Mouse (Mus musculus): Measurements from ENCODE around the gene Gm17555. TPM values are rescaled to one million over a fixed set of nuclear protein-coding genes. Genes with fewer than 3 reads are reported as not detected.
"Not testable (repeated sequence)": the region's sequence is repeated elsewhere in the genome, so short reads cannot be mapped to it uniquely, and the experiment has no call there.

Gene Gm17555
- total RNA-seq (2012; rRNA removed), result not detected in 2 replicates
- not detected for polyA plus RNA-seq (2012; ENCODE audit: insufficient read depth in 1 of 2, insufficient read length in 2 of 2, low read depth in 1 of 2, low replicate concordance in 2 of 2, missing spikeins in 1 of 2)

DNA sequence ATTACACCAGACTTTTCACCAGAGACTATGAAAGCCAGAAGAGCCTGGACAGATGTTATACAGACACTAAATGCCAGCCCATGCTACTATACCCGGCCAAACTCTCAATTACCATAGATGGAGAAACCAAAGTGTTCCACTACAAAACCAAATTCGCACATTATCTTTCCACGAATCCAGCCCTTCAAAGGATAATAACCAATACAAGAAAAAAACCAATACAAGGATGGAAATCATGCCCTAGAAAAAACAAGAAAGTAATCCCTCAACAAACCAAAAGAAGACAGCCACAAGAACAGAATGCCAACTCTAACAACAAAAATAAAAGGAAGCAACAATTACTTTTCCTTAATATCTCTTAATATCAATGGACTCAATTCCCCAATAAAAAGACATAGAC lies at the start of gene Gm17555:
Gm17555 (plus strand) TSS at position 301 of the 400 bp plus-strand sequence.
- H3K27me3 ChIP-seq (ENCODE audit: control insufficient read depth in 1 of 2, insufficient read depth in 2 of 2, low read length in 2 of 2); H3K9me3 ChIP-seq (replicated peaks; ENCODE audit: insufficient read depth, low read length); H3K4me1 ChIP-seq (ENCODE audit: control insufficient read depth in 1 of 2, insufficient read depth in 2 of 2, low read length in 2 of 2); H3K4me3 ChIP-seq (ENCODE audit: control insufficient read depth in 1 of 2, insufficient read depth in 1 of 2, low read depth in 2 of 2, low read length in 2 of 2); H3K36me3 ChIP-seq (ENCODE audit: control insufficient read depth in 1 of 2, insufficient read depth in 2 of 2, low read length in 2 of 2); H3K79me2 ChIP-seq (ENCODE audit: control insufficient read depth, insufficient read depth, low read length, poor library complexity); DNase-seq (ENCODE audit: low read depth, low spot score); H3K27ac ChIP-seq (ENCODE audit: control insufficient read depth, low read depth, low read length); H3K9ac ChIP-seq (ENCODE audit: control insufficient read depth, low read depth, low read length, poor library complexity, severe bottlenecking): not testable (repeated sequence)

DNA sequence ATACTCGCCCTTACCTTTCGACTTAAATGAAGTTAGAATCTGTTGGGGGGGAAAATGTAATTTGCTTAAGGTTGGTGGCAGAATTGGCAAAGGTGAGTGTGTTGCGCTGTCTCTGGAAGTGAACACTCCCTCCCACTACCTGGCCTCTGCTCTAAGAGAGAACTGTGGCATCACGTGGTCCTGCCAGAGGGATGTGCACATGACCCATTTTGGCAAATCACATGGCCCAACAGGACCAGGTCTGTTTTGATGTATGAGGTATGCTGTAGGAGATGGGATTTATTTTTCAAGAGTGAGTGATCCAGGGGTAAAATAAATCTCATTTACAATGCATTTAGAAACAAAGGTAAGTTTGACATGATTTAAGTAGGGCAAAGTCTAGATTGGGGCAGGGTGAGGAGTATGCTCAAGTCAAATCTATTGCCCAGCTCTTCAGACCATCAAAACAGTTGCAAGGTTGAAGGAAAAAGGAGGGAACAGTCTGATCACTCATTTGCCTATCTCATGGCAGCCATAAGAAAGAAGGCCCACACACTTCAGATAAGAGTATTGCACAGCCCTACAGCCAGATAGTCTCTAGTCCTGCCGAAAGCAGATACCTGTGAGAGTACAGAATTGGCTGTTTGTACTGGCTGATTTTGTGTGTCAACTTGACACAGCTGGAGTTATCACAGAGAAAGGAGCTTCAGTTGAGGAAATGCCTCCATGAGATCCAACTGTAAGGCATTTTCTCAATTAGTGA lies 49.5 kb upstream of the Gm17555 start:
- Histone ChIP-seq H3K27ac (ENCODE audit: control insufficient read depth, low read depth, low read length) (no peak overlapping the region), H3K36me3 (ENCODE audit: control insufficient read depth in 1 of 2, insufficient read depth in 2 of 2, low read length in 2 of 2) (no peaks in the 10 kb centered on the region; a peak in 2 of 4 replicates)

More for the DNA sequence above, 49.5 kb upstream of the Gm17555 start:
- peak; percentile 68 for DNase-seq (ENCODE audit: low read depth, low spot score)
- Histone ChIP-seq H3K9me3 (replicated peaks; ENCODE audit: insufficient read depth, low read length) (no peaks in the 10 kb centered on the region), H3K79me2 (ENCODE audit: control insufficient read depth, insufficient read depth, low read length, poor library complexity) (no peaks in the 10 kb centered on the region), H3K4me1 (ENCODE audit: control insufficient read depth in 1 of 2, insufficient read depth in 2 of 2, low read length in 2 of 2) (peaks cover 3 to 4% of the 10 kb centered on the region in 2 experiments; a peak in 2 of 4 replicates), H3K4me3 (ENCODE audit: control insufficient read depth in 1 of 2, insufficient read depth in 1 of 2, low read depth in 2 of 2, low read length in 2 of 2) (no peak overlapping the region), H3K9ac (ENCODE audit: control insufficient read depth, low read depth, low read length, poor library complexity, severe bottlenecking) (no peak overlapping the region), H3K27me3 (ENCODE audit: control insufficient read depth in 1 of 2, insufficient read depth in 2 of 2, low read length in 2 of 2) (no peaks in the 10 kb centered on the region; a peak in 1 of 4 replicates)
- TF ChIP-seq CTCF (IDR thresholded peaks at IDR 0.05 in 2 of 3, conservative IDR thresholded peaks at IDR 0.05 in 1 of 3; ENCODE audit: control insufficient read depth in 1 of 3, insufficient read depth in 1 of 3, low read depth in 2 of 3, low read length in 3 of 3, poor library complexity in 1 of 3, severe bottlenecking in 1 of 3) (no peak), MXI1 (IDR thresholded peaks at IDR 0.05; ENCODE audit: low read depth, low read length) (no peak), USF1 (IDR thresholded peaks at IDR 0.05; ENCODE audit: low read depth, low read length) (no peak), ZC3H11A (IDR thresholded peaks at IDR 0.05; ENCODE audit: low read depth, low read length) (no peak), MYB (IDR thresholded peaks at IDR 0.05; ENCODE audit: low read depth, low read length) (peak; percentile 51), HCFC1 (IDR thresholded peaks at IDR 0.05; ENCODE audit: low read depth, low read length) (no peak), ZNF384 (IDR thresholded peaks at IDR 0.05; ENCODE audit: low read depth, low read length) (no peak), RAD21 (IDR thresholded peaks at IDR 0.05; ENCODE audit: low read depth, low read length) (no peak), MAX (IDR thresholded peaks at IDR 0.05; ENCODE audit: low read length) (peak; percentile 96), NRF1 (IDR thresholded peaks at IDR 0.05; ENCODE audit: insufficient read depth, low read depth, low read length, poor library complexity, severe bottlenecking) (no peak), TCF12 (IDR thresholded peaks at IDR 0.05; ENCODE audit: low read depth, low read length) (peak; percentile 92), POLR2AphosphoS5 (IDR thresholded peaks at IDR 0.05; ENCODE audit: borderline replicate concordance, low read depth, low read length) (no peak), EP300 (IDR thresholded peaks at IDR 0.05; ENCODE audit: low read depth in 1 of 2, low read length in 2 of 2) (peak; percentile 82 to 92), GATA1 (IDR thresholded peaks at IDR 0.05; ENCODE audit: low read depth, low read length) (peak; percentile 87), TAL1 (IDR thresholded peaks at IDR 0.05; ENCODE audit: low read length) (peak; percentile 66), CHD2 (IDR thresholded peaks at IDR 0.05; ENCODE audit: low read length) (no peak), ELF1 (IDR thresholded peaks at IDR 0.05; ENCODE audit: low read depth, low read length) (no peak), MYC (IDR thresholded peaks at IDR 0.05; ENCODE audit: low read depth, low read length) (0 out of 2 replicates have a peak, but pooled peaks have one; percentile 18), RCOR1 (IDR thresholded peaks at IDR 0.05; ENCODE audit: low read depth, low read length) (peak; percentile 11; the same call in 1 of the 2 replicates), MEF2A (IDR thresholded peaks at IDR 0.05; ENCODE audit: extremely low read depth, insufficient replicate concordance, low read depth, low read length, poor library complexity, severe bottlenecking) (no peak), ZKSCAN1 (IDR thresholded peaks at IDR 0.05; ENCODE audit: low read depth, low read length) (no peak), POLR2AphosphoS2 (IDR thresholded peaks at IDR 0.05; ENCODE audit: low read length) (no peak), BHLHE40 (IDR thresholded peaks at IDR 0.05; ENCODE audit: borderline replicate concordance, low read depth, low read length) (peak; percentile 49; the same call in 1 of the 2 replicates), POLR2A (IDR thresholded peaks at IDR 0.05; ENCODE audit: control insufficient read depth in 1 of 2, insufficient read depth in 1 of 2, low read depth in 1 of 2, low read length in 2 of 2, poor library complexity in 1 of 2) (no peak), KAT2A (conservative IDR thresholded peaks at IDR 0.05; ENCODE audit: low read depth, low read length) (no peak), TBP (IDR thresholded peaks at IDR 0.05; ENCODE audit: low read depth, low read length) (no peak), USF2 (IDR thresholded peaks at IDR 0.05; ENCODE audit: borderline replicate concordance in 1 of 2, insufficient read depth in 1 of 2, low read depth in 1 of 2, low read length in 2 of 2) (no peak), JUND (IDR thresholded peaks at IDR 0.05; ENCODE audit: low read depth, low read length) (no peak), ETS1 (IDR thresholded peaks at IDR 0.05; ENCODE audit: low read depth, low read length) (peak; percentile 67), MAFK (IDR thresholded peaks at IDR 0.05; ENCODE audit: borderline replicate concordance, low read depth, low read length) (no peak)
